Mouse (Mus musculus) adrenal gland, adult 8-10 months (tissue): ENCODE measurements around the gene Aes. TPM values are rescaled to one million over a fixed set of nuclear protein-coding genes. Genes with fewer than 3 reads are reported as not detected.

Experiments
- DNase-seq: peaks from one replicate; pipeline ENCODE4 v3.0.0; 2022
- total RNA-seq, 4 experiments: library from RNA; stranded (reverse); gene quantifications; 2 replicates each; pipeline ENCODE4 v1.2.4; 2022

Gene Aes
- total RNA-seq, 4 experiments from 2014 or later, result 989 to 1,424 (median 1,166) TPM

DNA sequence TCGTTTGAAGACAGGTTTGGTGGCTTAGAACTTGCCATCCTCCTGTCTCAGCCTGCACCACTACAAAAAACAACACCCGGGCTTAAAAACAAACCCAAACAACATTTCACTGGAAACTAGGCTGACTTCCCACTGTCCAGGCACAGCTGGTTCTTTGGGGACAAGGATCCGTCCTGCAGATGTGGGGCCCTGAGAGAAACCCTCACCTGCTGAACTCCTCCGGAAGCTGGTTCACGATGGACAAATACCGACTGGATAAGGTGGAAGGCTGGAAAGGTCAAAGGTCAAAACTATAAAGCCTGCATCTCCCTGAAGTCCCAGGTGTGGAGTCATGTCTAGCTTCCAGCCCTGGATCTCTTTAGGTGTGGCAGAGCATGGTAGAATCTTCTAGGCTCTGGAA lies 39.6 kb downstream of the Aes start:
- no peak for DNase-seq

DNA sequence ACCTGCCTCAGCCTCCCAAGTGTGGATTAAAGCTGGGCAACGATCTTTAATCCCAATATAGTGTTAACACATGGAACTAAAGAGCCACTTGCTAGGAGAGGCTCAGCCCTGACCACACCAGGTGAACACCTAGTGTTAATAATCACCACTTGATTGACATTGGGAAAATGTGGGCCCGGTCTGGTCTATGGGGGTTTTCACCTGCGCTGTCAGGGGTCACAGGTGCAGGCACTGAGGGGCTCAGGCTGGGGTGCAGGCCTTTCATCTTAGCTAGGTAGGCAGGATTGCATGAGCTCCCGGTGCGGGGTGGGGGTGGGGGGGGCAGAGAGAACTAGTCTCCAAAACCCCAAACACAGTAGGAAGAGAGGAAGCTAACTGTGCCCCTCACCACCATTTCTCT lies 40.3 kb downstream of the Aes start:
- no peak for DNase-seq

DNA sequence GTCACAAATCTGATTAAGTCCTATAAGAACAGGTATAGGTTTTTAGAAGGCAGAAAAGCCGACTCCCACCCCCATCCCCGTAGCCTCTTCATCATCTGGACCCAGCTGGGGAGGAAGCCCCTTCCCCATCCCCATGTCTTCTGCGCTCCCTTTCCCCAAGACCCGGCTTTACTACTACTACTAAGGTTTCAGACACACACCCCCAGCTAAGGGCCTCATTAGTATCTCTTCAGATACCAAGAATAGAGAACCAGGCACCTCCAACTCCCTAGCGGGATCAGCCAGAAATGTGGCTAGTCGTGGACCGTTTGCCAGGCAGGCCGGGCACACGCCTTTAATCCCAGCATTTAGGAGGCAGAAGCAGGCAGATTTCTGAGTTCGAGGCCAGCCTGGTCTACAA lies 40.8 kb downstream of the Aes start:
- DNase-seq, result no peak

DNA sequence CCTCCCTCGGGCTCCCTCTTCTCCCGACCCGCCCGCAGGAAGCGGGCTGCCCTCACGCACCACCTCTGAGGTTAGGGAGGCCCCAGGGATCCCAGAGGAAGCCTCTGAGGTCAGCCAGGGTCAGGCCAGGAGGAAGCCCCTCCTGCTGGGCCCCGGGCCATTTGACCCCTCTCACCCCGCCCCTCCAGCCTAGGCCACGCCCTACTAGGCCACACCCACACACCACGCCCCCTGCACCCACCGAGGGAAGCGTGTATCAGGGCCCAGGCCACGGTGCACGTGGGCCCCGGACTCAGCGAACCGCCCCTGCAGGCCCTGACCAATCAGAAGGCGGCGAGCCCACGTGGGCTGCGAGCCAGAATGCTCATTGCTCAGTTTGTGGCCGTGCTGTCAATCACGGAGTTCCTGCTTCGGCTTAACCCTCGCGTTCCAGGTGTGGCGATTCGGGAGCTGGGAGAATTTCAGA lies 41.5 kb downstream of the Aes start, which contains the start of gene Tle6:
Tle6 (minus strand) TSS at position 336 of the 466 bp plus-strand sequence.
- peak; percentile 95 for DNase-seq

DNA sequence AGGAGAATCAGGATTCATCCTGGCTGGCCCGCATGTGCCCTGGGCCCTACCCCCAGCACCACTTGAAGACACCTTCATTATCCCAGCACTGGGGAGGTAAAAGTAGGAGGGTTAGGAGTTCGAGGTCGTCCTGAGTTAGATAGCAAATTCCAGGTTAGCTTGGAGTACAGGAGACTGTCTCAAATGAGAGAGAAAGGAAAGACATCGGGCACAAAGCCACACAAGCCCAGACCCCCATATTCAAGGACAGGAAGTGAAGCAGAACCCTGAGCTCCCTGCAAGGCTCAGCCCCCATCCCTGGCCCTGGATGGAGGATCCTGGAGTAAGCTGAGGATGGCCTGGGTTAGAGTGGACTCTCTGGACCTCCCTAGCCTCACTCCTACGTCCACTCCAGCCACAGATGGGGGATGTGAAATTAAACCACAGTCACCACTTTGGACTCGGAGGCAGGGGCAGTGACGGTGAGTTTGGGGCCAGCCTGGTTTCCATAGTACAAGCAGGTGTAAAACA lies 42.2 kb downstream of the Aes start:
- DNase-seq, result no peak

DNA sequence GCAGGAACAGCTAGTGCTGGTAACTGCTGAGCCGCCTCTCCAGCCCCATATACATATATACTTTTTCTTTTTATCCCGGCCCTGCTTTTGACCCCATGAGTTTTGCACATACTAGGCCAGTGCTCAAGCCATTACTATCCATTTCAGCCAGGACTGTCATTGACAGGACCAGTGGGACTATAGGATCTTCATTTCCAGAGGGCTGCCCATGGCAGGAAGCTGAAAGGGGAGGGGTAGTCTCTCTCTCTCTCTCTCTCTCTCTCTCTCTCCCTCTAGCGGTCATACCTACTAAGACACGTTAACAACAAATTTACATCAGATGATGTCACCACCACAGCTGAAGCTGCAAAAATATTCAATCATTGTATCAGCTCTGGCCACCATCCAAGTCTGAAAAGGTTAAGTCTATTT lies 43.5 kb downstream of the Aes start:
- DNase-seq, result no peak

DNA sequence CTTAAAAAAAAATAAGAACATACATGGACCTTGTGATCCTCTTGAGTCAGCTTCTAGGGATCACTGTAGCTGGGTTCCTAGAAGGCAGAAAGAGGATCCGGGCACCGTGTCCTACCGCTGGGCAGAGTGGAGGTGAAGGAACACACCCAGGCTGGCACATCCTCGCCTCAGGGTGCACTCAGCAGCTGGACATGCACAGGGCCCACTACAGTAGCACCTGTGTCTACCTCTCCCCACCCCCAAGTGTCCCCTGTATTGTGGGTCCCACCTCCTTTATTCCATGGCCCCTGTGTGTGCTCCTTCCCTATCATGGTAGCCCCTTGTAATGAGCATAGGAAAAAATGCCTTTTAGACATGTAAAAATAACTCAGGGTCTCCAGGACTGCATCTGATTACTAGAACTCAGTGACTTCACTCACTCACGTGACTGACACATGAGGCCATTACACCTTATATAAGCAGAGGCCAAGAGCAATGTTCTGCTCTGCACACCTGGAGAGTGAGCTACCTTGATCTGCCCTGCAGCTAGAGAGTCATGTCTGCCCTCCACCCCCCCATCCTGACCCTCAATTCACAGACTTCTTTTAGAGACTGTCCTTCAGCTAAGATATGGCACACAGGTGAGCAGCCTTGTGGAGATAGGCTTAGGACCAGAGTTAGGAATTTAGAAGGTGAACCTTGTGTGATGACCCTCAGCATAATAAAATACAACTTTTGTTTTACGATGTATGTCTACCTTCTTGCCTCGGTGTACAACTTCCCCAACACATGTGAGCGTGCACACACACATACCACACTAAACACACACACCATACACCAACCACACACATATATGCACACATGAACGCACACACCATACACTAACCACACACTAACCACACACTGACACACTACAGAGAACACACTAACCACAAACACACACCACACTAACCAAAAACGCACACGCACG lies 45.0 kb downstream of the Aes start:
- DNase-seq, result no peak

DNA sequence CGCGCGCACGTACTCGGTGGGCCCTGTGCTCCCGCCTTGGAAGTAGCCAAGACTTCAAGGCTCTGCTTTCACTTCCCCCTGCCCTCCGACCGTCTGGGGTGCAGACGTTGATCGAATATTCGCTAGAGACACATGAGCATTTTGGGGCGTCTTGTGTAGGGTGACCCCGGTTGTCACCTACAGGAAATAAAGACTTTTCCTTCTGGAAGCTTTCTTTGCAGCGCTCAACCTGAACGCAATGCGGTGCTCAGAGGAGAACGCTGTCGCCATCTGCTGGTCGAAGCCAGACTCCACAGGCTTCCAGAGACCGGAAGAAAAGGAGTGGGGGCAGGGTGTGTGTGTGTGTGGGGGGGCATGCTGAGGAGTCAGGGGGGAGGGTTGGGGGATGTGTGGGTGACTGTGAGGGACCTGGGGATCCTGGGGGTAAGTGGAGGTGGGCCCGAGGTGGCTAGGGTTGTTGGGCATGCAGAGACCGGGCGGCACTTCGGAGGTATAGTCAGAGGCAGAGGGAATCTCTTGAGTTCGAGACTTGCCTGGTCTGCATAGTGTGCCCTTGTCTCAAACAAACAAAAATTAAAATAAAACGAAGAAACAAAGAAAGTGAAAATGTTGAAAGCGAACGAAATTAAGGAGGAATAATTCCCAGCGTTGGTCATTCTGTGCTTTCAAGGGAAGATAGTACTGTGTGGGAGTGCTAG lies 45.8 kb downstream of the Aes start:
- peak; percentile 78 for DNase-seq

DNA sequence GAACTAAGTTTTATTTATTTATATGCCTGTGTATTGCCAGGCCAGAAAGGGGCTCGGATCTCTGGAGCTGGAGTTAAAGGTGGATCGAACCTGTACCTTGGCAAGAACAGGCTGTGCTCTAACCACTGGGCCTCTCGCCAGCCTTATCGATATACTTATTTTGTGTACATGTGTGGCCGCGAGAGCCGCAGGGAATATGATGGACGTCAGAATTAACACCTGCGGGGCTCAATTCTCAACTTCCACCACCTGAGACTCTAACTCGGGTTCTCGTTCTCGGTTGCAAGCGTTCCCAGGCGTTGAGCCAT lies 46.3 kb downstream of the Aes start:
- DNase-seq, result no peak

DNA sequence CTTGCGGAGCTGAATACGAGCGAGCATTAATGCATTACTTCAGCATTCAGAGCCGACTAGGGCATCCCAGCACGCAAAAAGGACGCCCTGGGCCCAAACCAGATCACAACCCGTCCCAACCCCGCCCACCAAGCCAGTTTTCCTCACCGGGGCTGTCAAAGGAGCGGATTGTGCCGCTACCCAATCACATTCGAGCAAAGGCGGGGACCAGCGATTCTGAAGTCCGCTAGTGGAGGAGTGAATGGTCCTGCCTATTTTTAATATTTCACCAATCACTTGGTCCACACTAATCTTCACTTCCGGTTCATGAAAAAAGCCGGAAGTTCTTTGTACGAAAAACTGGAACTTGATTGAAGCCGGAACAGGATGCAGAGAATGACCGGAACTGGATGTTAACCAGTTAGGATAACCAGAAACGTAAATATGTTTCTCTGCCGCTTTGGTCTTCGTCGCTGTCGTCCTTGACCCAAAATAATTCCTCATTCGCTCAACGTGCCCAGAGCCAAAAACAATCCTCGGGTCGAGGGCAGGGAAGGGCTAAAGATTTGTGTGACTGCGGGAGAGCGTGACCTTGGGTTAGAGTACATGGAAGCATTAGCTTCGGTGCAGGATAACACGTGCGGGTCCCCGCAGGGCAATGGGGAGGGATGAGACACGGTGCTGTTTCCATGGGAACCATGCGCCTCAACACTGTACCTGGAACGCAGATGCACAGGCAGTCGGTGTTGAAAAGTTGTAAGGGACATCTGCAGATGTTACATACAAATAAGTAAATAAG lies 46.9 kb downstream of the Aes start, which contains the start of gene BC025920:
BC025920 (plus strand) TSS at position 297 of the 778 bp plus-strand sequence.
- DNase-seq, result peak; percentile 96

DNA sequence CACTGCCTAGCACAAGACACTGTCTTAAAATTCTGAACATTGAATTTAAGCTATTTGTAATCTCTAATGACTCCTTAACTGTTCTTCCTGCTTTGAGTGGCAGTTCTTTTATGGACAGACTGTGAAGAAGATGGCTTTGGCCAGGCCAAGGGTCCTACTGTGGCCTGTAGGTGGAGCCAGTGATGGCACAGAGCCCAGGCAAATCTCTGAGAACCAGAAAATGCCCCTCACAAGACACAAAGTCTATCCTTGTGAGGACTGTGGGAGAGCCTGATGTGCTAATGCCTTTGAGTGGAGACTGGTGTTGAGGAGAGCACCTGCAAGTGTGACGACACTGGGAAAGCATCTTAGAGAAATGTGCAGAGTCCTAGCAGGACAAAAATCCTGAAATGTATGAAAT lies 49.0 kb downstream of the Aes start:
- no peak for DNase-seq

DNA sequence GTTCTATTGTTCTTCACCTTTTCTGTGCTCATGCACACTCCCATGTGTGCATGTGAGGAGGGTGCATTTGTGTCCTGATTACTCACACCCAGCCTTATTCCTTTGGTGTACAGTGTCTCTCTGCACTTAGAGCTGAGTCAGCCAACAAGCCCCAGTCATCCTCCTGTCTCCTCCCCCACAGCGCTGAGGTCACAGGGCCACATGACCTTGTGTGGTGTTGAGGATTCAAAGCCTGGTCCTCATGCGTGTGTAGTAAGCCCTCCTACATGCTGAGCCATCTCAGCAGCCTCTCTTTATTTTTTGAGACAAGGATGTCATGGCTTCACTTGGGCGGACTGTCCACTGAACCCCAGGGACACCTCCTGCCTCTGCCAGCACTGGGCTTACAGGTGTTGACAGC lies 53.5 kb downstream of the Aes start:
- DNase-seq, result no peak

DNA sequence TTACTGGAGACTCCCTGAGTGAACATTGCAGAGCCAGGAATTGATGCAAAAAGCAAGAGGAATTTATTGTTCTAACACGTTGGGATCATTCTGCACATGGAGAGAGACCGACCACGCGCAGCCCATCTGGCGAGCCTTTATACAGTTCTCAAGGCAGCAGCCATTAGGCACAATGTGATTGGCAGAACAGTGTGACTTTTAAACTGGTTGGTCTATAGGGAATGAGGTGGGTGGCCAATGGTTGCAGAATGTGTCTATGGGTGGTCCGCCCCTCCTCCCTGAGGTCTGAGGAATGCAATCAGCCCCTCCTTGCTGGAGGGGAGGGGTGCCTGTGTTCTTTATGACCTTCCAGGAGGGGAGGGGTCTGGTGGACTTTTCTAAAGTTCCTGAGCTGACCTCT lies 56.2 kb downstream of the Aes start:
- no peak for DNase-seq

Other genes with a start within 250 kb of the Aes start
- gene Cactin, start 238.4 kb upstream of the Aes start, total RNA-seq, result 10 to 100 TPM; 37.7 to 47.5 (median 42.5) TPM
- gene Tbxa2r, start 230.8 kb upstream of the Aes start, total RNA-seq, result 10 to 100 TPM; 35.6 to 52.1 (median 42.0) TPM
- 10 to 100 TPM in 2 of 4 experiments, 1 to 10 TPM in 2; 3.7 to 17.7 (median 9.3) TPM for gene Gipc3, start 216.2 kb upstream of the Aes start, total RNA-seq
- gene Hmg20b, start 209.0 kb upstream of the Aes start, total RNA-seq, result 100 to 1,000 TPM in 3 of 4 experiments, 10 to 100 TPM in 1; 94.2 to 121 (median 112) TPM
- 10 to 100 TPM; 18.3 to 25.7 (median 22.0) TPM for gene Mfsd12, start 202.0 kb upstream of the Aes start, total RNA-seq
- gene 4930404N11Rik, start 193.7 kb upstream of the Aes start, total RNA-seq, result 1 to 10 TPM; 1.6 to 5.3 (median 2.4) TPM
- 10 to 100 TPM; 47.1 to 52.7 (median 49.9) TPM for gene Fzr1, start 181.0 kb upstream of the Aes start, total RNA-seq
- 10 to 100 TPM; 49.8 to 60.2 (median 55.0) TPM for gene Dohh, start 175.1 kb upstream of the Aes start, total RNA-seq
- gene Gm48551, start 175.0 kb upstream of the Aes start, total RNA-seq, result 1 to 10 TPM in 2 of 4 experiments, under 1 TPM in 2; 0.65 to 2.9 (median 1.0) TPM
- gene Gm48552, start 170.5 kb upstream of the Aes start, total RNA-seq, result 1 to 10 TPM; 2.0 to 4.2 (median 2.6) TPM
- 1 to 10 TPM in 2 of 4 experiments, under 1 TPM in 2; 0.78 to 2.0 (median 0.96) TPM for gene Smim24, start 166.4 kb upstream of the Aes start, total RNA-seq
- gene Nfic, start 103.9 kb upstream of the Aes start, total RNA-seq, result 100 to 1,000 TPM; 113 to 191 (median 144) TPM
- gene Celf5, start 76.8 kb upstream of the Aes start, total RNA-seq, result 1 to 10 TPM in 3 of 4 experiments, under 1 TPM in 1; 0.17 to 2.5 (median 1.7) TPM
- 100 to 1,000 TPM; 115 to 136 (median 123) TPM for gene Ncln, start 63.1 kb upstream of the Aes start, total RNA-seq
- 1 to 10 TPM in 2 of 4 experiments, under 1 TPM in 2; 0.56 to 1.7 (median 0.92) TPM for gene S1pr4, start 59.4 kb upstream of the Aes start, total RNA-seq
- gene Gna15, start 35.3 kb upstream of the Aes start, total RNA-seq, result 1 to 10 TPM in 3 of 4 experiments, under 1 TPM in 1; 0.70 to 2.2 (median 1.6) TPM
- gene Gna11, start 14.3 kb upstream of the Aes start, total RNA-seq, result 100 to 1,000 TPM in 2 of 4 experiments, 10 to 100 TPM in 2; 90.2 to 105 (median 98.1) TPM
- 100 to 1,000 TPM in 2 of 4 experiments, 10 to 100 TPM in 2; 50.6 to 211 (median 117) TPM for gene Tle2, start 15.1 kb downstream of the Aes start, total RNA-seq
- gene Tle6, start 41.6 kb downstream of the Aes start, total RNA-seq, result 100 to 1,000 TPM in 2 of 4 experiments, 10 to 100 TPM in 2; 32.2 to 138 (median 85.6) TPM
- 1 to 10 TPM; 1.2 to 1.7 (median 1.3) TPM for gene BC025920, start 46.8 kb downstream of the Aes start, total RNA-seq
- 10 to 100 TPM; 14.7 to 34.5 (median 26.5) TPM for gene Sirt6, start 68.3 kb downstream of the Aes start, total RNA-seq
- 10 to 100 TPM; 24.6 to 58.2 (median 46.7) TPM for gene Ankrd24, start 69.1 kb downstream of the Aes start, total RNA-seq
- 1 to 10 TPM; 1.4 to 4.1 (median 3.7) TPM for gene Gm10778, start 89.6 kb downstream of the Aes start, total RNA-seq
- 1 to 10 TPM; 4.4 to 9.3 (median 5.5) TPM for gene Zfp433, start 145.3 kb downstream of the Aes start, total RNA-seq
- 1 to 10 TPM; 3.5 to 9.4 (median 6.3) TPM for gene Gm3055, start 211.7 kb downstream of the Aes start, total RNA-seq